ENCODE assay signal across 17 mouse cellular contexts in the genomic region with DNA sequence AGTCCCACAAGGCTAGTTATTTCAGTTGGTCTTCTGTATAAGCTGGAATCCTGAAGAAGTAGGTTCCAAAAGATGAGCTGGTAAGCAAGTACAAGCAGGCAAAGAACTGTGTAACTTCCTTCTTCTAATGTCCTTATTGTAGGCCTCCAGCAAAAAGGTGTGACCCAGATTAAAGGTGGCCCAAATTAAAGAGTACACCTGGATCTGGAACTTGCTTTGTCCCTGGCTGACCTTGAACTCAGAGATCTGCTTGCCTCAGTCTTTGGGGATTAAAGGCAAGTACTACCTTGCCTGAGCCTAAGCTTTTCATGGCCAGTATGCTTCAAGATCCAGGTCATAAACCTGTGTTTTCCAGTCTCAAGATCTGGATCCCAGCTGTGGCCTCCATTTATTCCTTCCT. TPM values are rescaled to one million over a fixed set of nuclear protein-coding genes. Genes with fewer than 3 reads are reported as not detected.
"Had no signal": no experiment of that assay in that cellular context is flagged by ENCODE, and none has a peak within 500 bp of the region (broad histone marks: within the 10 kb centered on the region; RNA-seq: fewer than 3 reads in every experiment).

No protein-coding gene starts in this region.

- H3K36me3 ChIP-seq: neural tube, embryonic 13.5 days; neural tube, embryonic 15.5 days; stomach, embryonic 15.5 days had no signal

- DNase-seq: retina, postnatal 1 day; right cerebral cortex, adult 18-20 months; right cerebral cortex, postnatal 14 days; right cerebral cortex, postnatal 25 days; right cerebral cortex, postnatal 4 days; spleen, adult 18-20 months; thymus, adult 18-20 months; thymus, adult 2 months; thymus, postnatal 14 days; thymus, postnatal 25 days; thymus, postnatal 36 days; thymus, postnatal 4 days had no signal

- H3K9me3 ChIP-seq: neural tube, embryonic 13.5 days; neural tube, embryonic 15.5 days; stomach, embryonic 15.5 days had no signal

- H3K4me3 ChIP-seq: neural tube, embryonic 13.5 days; neural tube, embryonic 15.5 days; stomach, embryonic 15.5 days had no signal

- H3K27me3 ChIP-seq: neural tube, embryonic 13.5 days; neural tube, embryonic 15.5 days; stomach, embryonic 15.5 days had no signal

- H3K4me1 ChIP-seq: neural tube, embryonic 13.5 days; neural tube, embryonic 15.5 days; stomach, embryonic 15.5 days had no signal

- H3K27ac ChIP-seq: neural tube, embryonic 13.5 days; neural tube, embryonic 15.5 days; stomach, embryonic 15.5 days; stomach, postnatal 0 days had no signal

RNA-seq across cellular contexts. Expression of gene Moxd1, which starts 24.8 kb away (rescaled TPM):
- total RNA-seq: neutrophil, adult 5-6 weeks had no signal
